Mouse (Mus musculus) lung, embryonic 16.5 days (tissue): ENCODE measurements around the gene Rmnd5a. TPM values are rescaled to one million over a fixed set of nuclear protein-coding genes. Genes with fewer than 3 reads are reported as not detected.

Experiments used
- ATAC-seq: fragments of 200-750 bp; cut with Nextera tagmentation; 2 replicates; pipeline ENCODE4 v1.8.0; 2017; ENCODE audit warnings: low read depth, mild to moderate bottlenecking, moderate library complexity
- H3K27ac ChIP-seq: fragments of 300-500 bp; sonication (generic); 2 replicates; pipeline ENCODE4 v1.5.1; 2014; ENCODE audit warnings: mild to moderate bottlenecking, control low read depth, low read length
- H3K27me3 ChIP-seq: fragments of 300-500 bp; sonication (generic); 2 replicates; pipeline ENCODE4 v1.6.1; 2014; ENCODE audit warnings: low read depth, low read length, mixed read lengths; ENCODE audit not compliant: control insufficient read depth, insufficient read depth
- H3K36me3 ChIP-seq: fragments of 300-500 bp; sonication (generic); 2 replicates; pipeline ENCODE4 v1.6.1; 2014; ENCODE audit warnings: low read length; ENCODE audit not compliant: control insufficient read depth, insufficient read depth
- H3K4me1 ChIP-seq: fragments of 300-500 bp; sonication (generic); replicated peaks from 2 replicates; pipeline ENCODE4 v1.6.1; 2014; ENCODE audit warnings: low read length, mixed read lengths; ENCODE audit not compliant: control insufficient read depth, insufficient read depth
- H3K4me2 ChIP-seq: fragments of 300-500 bp; sonication (generic); 2 replicates; pipeline ENCODE4 v1.6.1; 2014; ENCODE audit warnings: low read depth, low read length, control low read depth
- H3K4me3 ChIP-seq: fragments of 300-500 bp; sonication (generic); 2 replicates; pipeline ENCODE4 v1.5.1; 2014; ENCODE audit warnings: mild to moderate bottlenecking, low read length, control low read depth
- H3K9ac ChIP-seq: fragments of 300-500 bp; sonication (generic); 2 replicates; pipeline ENCODE4 v1.6.1; 2014; ENCODE audit warnings: low read length, control low read depth
- H3K9me3 ChIP-seq: fragments of 300-500 bp; sonication (generic); 2 replicates; pipeline ENCODE4 v1.6.1; 2016; ENCODE audit warnings: low read length; ENCODE audit not compliant: control insufficient read depth
- WGBS: fragments of 180-500 bp; shearing (Covaris S2); extraction: QIAGEN DNeasy Blood & Tissue Kit; methylation state at CpG from one replicate; pipeline ENCODE4 v1.1.7; 2014; 5-methylcytosine and 5-hydroxymethylcytosine counted together
- polyA plus RNA-seq: library from polyadenylated mRNA; unstranded; fragments of >200 nt; fragmentation: Nextera tagmentation; extraction: Ambion mirVana; gene quantifications from 2 replicates; pipeline ENCODE4 v1.2.1, GENCODE M21; 2015

The Rmnd5a gene
- polyA plus RNA-seq, 1 experiment from 2014 or later: 9.7 TPM

GRCm38 (mm10) chr6:71348006-71348405 lies 92.4 kb downstream of the Rmnd5a start:
- ATAC-seq: no peak
- Histone ChIP-seq H3K9me3 (no peaks in the 10 kb centered on the region), H3K27ac (no peak overlapping the region), H3K4me1 (no peaks in the 10 kb centered on the region), H3K4me3 (no peak overlapping the region), H3K36me3 (no peaks in the 10 kb centered on the region), H3K9ac (no peak overlapping the region), H3K4me2 (no peak overlapping the region), H3K27me3 (no peaks in the 10 kb centered on the region)
- 92% methylated on average over 9 of the region's 9 CpGs for WGBS

- H3K4me2 ChIP-seq: no peak overlapping the region
- no peaks in the 10 kb centered on the region for H3K36me3 ChIP-seq
- H3K9ac ChIP-seq: no peak overlapping the region
- H3K27me3 ChIP-seq: no peaks in the 10 kb centered on the region
- WGBS: 89% methylated on average over 9 of the region's 9 CpGs
- no peak overlapping the region for H3K4me3 ChIP-seq
- H3K9me3 ChIP-seq: no peaks in the 10 kb centered on the region
- H3K27ac ChIP-seq: no peak overlapping the region
- H3K4me1 ChIP-seq: no peaks in the 10 kb centered on the region
- no peak for ATAC-seq
These were observed 99.3 kb downstream of the Rmnd5a start for GRCm38 (mm10) chr6:71341179-71341578.

GRCm38 (mm10) chr6:71339351-71339750 lies 101.1 kb downstream of the Rmnd5a start:
- no peaks in the 10 kb centered on the region for H3K9me3 ChIP-seq
- no peak overlapping the region for H3K4me2 ChIP-seq
- no peaks in the 10 kb centered on the region for H3K4me1 ChIP-seq
- H3K27me3 ChIP-seq: no peaks in the 10 kb centered on the region
- no peak overlapping the region for H3K9ac ChIP-seq
- 71% methylated on average over 4 of the region's 4 CpGs for WGBS
- H3K4me3 ChIP-seq: no peak overlapping the region
- H3K36me3 ChIP-seq: no peaks in the 10 kb centered on the region
- H3K27ac ChIP-seq: no peak overlapping the region
- no peak for ATAC-seq

GRCm38 (mm10) chr6:71338941-71339340 lies 101.5 kb downstream of the Rmnd5a start:
- H3K4me1 ChIP-seq: no peaks in the 10 kb centered on the region
- no peak overlapping the region for H3K4me2 ChIP-seq
- no peak overlapping the region for H3K9ac ChIP-seq
- H3K4me3 ChIP-seq: no peak overlapping the region
- H3K27ac ChIP-seq: no peak overlapping the region
- H3K27me3 ChIP-seq: no peaks in the 10 kb centered on the region
- H3K36me3 ChIP-seq: no peaks in the 10 kb centered on the region
- H3K9me3 ChIP-seq: no peaks in the 10 kb centered on the region
- ATAC-seq: no peak
- 75% methylated on average over 3 of the region's 3 CpGs for WGBS

Other genes with a start within 250 kb of the Rmnd5a start
- 0.70 and 5.1 TPM in 2 replicates for gene Fabp1, start 240.8 kb downstream of the Rmnd5a start, polyA plus RNA-seq
- gene Krcc1, start 169.0 kb downstream of the Rmnd5a start, polyA plus RNA-seq: 52.2 and 55.5 TPM in 2 replicates
- 3.3 and 4.2 TPM in 2 replicates for gene Smyd1, start 118.4 kb downstream of the Rmnd5a start, polyA plus RNA-seq
- gene Cd8b1, start 117.8 kb downstream of the Rmnd5a start, polyA plus RNA-seq: 0.57 and 2.3 TPM in 2 replicates
- gene Cd8a, start 67.2 kb downstream of the Rmnd5a start, polyA plus RNA-seq: 0.20 and 1.3 TPM in 2 replicates
- 7.4 and 10.8 TPM in 2 replicates for gene Rnf103, start 53.3 kb upstream of the Rmnd5a start, polyA plus RNA-seq
- 68.9 and 73.9 TPM in 2 replicates for gene Chmp3, start 103.2 kb upstream of the Rmnd5a start, polyA plus RNA-seq
- gene Kdm3a, start 192.4 kb upstream of the Rmnd5a start, polyA plus RNA-seq: 54.2 and 64.0 TPM in 2 replicates